Mouse (Mus musculus) cerebellum, adult 2 months (tissue): ENCODE data around the gene Pilrb1.
"Not testable (repeated sequence)": the region's sequence is repeated elsewhere in the genome, so short reads cannot be mapped to it uniquely, and the experiment has no call there.

ENCODE experiments used
- CTCF ChIP-seq: fragments of 200-500 bp; IDR thresholded peaks from 2 replicates; pipeline ENCODE4 v1.5.1; 2011; ENCODE audit warnings: low read depth, mild to moderate bottlenecking, control low read depth, low read length, moderate library complexity, borderline replicate concordance; ENCODE audit not compliant: insufficient read depth
- POLR2A ChIP-seq: fragments of 200-500 bp; IDR thresholded peaks from 2 replicates; pipeline ENCODE4 v1.6.1; 2011; ENCODE audit warnings: low read length, control low read depth, borderline replicate concordance; ENCODE audit not compliant: insufficient read depth

- TF ChIP-seq CTCF, POLR2A: not testable (repeated sequence)
Observed at GRCm38 (mm10) chr5:137872381-137872702, 14.4 kb upstream of the Pilrb1 start.
